Mouse (Mus musculus) right cerebral cortex, postnatal 10 days (tissue): ENCODE measurements around the gene Patj.
"Not testable (repeated sequence)": the region's sequence is repeated elsewhere in the genome, so short reads cannot be mapped to it uniquely, and the experiment has no call there.

ENCODE experiments used
- DNase-seq, 2 experiments: peaks; one replicate each; pipeline ENCODE4 v3.0.0; 2021; ENCODE audit warnings: low spot score in 2 of 2

Gene Patj

DNA sequence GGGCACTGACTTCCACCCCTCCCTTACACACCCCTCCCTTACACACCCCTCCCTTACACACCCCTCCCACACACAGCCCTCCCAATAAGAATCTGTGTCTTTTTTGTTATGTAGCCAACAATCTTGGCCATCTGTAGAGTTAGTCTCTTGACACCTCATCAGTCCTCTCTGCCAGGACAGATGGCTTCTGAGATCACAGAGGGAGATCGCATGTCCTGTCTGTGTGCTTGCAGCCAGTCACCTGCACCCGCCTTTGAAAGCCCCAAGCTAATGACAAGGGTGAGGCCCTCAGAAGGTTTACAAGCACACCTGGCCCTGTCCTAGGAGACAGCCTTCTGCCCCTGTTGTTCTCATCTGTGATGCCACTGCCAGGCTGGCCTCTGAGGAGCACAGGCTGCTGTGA is 258.8 kb downstream of the Patj start:
- DNase-seq, result no peak

DNA sequence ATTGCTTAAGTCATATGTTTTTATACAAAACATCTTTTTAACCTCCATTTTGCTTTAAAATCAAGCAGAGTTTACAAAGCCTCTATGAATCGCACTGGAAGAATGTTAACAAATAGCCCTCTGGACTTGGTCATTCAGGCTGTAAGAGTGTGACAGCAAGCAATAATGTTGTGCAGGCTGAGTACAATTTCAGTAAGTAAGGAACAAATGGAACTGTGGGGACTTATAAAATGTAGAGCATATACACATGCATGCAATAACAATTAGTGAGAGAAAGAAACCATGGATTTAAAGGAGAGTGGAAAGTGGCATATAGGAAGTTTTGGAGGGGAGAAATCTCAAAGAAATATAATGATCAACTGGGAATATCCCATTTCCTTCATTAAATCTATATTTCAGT is 261.2 kb downstream of the Patj start:
- DNase-seq, result no peak

DNA sequence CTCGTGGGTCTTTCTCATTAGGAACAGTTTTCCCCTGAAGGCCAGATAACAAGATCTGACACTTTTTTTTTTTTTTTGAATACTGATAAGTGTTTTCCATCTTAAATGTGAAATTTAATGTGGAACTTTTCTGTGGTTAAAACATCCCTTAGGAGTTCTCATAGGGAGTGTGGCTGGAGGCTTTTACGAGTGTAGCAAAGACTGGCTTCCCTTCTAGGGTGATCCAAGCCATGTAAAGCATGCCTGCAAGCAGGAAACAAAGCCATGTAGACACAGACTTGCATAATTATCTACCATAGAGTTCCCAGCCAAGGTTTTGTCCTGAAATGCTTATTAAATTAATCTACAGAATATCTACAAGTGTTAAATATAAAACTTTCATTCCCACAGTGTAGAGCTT is 263.4 kb downstream of the Patj start:
- DNase-seq, result no peak

DNA sequence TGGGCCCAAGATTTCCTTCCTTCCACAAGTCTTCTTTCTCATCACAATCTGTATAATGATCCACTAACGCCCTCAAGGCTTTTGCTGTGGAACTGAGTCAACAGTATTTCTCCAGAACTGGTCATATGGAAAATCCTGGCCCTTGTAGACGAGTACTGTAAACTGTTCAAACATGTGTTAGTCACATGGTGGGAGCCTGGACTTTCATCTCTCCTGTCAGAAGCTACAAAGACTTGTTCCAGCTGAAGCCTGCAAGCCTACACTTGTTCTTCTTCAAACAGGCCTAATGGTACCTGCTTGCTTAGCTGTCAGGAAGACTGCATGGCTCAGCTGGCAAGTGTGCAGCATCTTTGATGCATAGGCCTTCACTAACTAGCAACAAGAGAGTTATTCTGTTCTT is 264.9 kb downstream of the Patj start:
- no peak for DNase-seq

DNA sequence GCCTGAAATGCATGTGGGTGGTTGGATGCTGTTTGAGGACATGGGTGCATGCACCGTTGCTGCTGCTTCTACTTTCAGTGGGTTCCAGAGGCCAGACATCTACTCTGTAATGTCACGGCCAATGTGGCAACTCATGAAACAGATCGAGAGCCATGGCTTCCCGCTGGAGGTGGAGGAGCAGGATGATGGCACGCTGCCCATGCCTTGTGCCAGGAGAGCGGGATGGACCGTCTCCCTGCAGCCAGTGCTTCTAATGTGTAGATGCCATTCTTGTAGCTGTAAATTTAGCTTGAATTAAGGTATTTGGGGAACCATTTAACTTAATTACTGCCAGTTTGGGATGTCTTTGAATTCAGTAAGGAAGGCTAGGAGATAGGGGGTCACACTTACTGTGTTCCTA is 270.3 kb downstream of the Patj start:
- no peak for DNase-seq

DNA sequence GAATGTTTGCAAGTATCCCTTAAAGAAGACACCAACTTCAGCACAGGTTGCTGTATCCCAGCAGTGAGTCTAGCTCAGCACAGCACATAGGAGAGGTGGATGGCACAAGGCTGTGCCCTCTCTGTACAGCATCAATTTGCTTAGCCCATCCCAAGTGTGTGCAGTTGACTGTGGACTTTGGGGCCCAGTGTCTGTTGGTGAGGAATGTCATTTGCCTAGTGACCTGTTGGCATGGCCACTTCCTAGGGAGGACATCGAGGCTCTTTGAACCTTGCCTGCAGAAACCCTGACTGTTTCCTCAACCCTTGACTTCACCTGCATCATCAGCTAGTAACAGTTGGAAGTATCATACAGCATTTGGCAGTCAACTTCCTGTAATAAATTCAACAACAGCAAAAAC is 270.9 kb downstream of the Patj start:
- DNase-seq, result no peak

DNA sequence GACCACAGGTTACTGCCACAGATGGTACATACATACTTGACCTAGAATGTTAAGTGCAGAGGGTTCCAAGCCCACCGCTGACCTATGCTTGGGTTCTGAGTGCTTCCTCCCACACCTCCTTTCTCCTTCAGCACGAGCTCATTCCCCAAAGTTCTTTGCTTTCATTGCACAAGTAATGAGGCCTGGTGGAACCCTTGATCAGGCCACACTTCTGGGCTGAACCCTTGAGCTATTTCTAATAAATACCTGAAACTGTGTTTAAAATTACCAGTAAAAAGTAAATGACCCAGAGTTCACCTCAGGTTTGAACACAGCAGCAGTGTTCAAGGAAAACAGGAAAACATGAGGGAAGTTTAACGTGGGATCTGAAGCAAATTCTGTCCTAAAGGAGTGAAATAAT is 271.4 kb downstream of the Patj start:
- DNase-seq, result no peak

DNA sequence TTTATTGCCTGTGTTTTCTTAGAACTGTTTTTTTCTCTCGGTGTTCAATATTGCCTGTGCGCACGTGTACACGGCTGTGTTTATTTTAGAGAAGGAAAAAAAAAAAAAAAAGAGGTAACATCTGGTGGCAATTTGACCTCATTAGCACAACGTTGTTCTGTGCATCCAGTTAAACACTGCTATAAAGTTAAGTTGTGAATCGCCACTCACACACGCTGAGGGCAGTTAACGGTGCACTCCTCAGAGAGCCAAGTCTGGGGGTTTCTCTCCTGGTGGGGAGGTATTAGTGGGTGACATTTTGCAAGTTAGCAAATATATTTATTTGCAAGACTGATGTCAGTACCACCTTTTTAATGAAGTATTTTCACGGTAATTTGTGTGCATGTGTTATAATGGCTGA is 281.9 kb downstream of the Patj start:
- no peak for DNase-seq

DNA sequence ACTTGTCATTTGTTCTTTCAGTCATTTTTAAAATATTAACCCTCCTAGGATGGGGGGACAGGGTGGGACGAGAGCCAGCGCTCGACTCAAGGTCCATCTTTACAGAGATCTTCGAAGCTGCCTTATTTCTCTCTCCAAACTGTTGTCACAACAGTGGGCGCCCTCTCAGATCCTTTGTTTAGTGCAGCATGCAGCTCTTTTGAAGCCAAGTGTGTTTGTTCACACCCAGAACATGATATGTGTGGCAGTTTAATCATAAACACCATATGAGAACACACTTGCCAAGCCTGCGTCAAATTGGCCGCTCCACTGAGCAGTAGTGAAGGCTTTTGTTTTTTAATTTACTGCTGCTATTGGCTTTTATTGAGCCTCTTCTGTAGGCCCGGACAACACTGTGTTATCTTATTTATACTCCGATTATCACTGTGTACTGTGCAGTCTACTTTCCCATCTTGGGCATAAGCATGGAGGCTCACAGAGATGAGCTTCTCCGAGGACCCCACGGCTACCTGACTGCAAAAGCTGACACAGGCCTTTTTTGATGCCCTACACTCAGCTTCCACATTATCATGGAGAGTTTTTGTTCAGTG is 291.2 kb downstream of the Patj start:
- no peak for DNase-seq

DNA sequence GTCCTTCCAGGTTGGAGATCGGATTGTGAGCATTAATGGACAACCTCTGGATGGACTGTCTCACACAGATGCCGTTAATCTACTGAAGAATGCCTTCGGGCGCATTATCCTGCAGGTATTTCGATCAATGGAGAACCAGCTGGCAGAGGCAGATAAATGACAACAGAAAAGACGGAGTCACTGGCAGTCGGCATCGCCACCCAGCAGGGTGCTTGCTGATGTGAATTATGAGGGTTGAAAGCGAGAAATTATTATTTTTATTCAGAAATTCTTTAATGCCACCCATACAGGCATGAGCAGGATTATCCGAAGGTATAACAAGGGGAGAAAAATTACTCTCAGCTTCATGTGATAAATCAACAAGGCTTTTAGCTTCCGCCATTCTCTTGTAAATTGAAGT is 292.5 kb downstream of the Patj start:
- no peak for DNase-seq

DNA sequence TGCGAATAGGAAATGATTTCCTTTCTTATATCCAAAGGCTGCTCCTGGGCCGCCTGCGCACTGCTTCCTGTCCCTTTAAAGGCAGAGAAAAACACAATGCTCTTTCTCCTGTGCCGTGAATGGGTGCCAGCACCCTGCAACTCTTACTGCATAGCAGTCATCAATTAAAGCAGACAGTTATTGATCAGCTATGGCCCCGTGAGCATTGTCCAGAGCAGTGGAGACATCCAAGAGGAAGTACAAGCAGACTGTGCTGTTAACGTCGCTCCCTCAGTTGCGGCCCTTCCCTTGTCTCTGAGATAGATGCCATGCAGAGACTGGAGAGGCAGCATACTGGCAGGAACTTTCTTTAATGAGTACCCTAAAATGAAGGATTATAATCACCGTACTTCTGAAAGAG is 292.9 kb downstream of the Patj start:
- DNase-seq, result no peak

DNA sequence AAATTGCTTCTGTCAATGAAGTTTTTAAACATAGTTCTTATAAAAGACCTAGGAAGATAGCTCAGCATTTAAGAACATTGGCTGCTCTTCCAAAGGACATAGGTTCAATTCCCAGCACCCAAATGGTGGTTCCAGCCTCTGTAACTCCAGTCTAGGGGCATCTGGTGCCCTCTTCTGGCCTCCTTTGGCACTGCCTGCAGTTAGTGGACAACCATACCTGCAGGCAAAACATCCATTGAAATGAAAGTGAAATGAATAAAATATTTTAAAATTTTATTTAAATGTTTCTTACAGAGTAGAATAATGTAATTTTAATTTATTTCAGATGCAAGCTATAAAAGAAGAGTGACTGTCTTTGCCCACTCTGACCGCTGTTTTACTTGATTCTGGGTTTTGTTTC is 294.4 kb downstream of the Patj start:
- no peak for DNase-seq

DNA sequence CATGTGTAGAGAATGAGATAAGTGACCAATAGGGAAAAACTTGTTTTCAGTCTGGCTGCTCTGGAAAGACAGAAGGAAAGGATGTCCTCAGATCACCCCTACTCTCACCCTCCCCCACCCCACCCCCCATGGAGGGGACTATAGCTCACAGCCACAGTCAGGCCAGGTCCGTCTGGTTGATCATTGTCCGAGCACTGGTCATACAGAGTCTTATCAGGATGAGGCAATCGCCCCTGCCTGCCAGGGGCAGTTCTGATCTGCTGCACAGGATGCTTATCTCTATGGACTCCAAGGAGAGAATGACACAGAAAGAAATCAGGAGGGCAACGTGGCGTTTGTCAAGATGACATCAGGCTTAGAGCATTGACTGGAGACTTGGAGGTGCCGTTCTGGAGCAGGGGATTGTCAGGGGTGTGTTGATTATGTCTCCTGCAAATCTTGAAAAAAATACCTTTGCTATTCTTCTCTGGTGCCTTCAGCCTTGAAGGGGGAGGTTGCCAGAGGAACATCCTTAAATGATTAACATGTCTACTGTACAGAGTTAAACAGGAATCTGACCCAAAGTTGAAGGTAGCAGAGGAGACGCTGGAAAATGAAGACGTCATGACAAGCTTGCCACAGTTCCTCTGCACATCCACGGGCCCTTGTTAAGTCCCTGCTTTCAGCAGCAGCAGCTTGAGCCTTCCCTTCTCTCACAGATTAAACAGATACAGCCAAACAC is 298.0 kb downstream of the Patj start:
- no peak for DNase-seq

DNA sequence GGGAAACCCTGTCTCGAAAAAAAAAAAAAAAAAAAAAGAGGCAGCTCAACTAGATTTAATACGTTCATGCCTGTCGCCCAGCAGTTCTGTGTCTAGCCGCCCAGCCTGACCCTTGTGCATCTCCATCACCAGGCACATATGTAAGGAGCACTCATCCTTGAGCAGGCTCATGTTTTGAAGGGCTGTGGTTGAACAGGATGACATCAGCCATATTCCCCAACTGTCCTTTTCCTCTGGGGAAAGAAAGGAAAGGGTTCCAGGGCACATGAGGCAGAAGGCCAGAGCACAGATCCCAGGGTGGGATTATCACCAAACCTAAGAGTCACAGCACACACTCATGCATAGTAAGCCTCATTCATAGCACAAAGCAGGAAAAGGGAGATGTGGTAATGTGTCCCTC is 302.3 kb downstream of the Patj start:
- no peak for DNase-seq

DNA sequence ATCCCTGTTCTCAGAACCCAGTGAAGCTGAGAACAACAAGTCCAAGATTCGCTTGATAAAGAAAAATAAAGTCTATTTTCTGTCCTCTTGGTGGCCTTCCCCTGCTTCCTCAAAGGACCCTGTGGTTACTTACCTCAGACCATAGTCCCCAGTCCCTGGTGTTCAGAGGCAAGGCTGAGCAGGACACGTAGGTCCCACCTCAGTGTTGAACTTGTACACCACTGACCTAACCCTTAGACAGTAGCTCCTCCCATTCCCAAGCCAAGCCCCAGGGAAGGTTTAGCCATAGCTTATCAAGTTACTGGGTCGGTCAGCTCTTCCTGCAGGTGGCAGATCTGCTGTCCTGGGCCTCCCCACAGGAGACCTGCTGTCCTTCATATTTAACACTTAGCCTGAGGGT is 303.3 kb downstream of the Patj start:
- DNase-seq, result no peak

DNA sequence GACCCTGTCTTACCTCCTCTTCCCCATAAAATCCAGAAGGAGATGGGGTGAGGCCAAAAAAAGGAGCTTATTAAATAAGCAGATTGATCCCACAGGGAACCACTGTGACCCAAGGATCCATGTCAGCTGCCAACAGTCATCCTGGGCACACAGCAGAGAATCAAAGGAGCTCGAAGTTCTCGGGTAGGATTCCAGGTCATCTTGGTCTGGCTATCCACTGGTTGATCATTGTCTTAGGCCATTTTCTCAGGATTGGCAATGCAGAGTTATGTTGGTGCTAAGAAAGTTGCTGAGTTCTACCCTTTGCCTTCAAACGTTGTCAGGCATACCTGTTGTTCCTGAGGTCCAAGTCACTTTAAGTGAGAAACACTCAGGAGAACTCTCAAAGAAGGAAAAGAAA is 304.6 kb downstream of the Patj start:
- no peak for DNase-seq

DNA sequence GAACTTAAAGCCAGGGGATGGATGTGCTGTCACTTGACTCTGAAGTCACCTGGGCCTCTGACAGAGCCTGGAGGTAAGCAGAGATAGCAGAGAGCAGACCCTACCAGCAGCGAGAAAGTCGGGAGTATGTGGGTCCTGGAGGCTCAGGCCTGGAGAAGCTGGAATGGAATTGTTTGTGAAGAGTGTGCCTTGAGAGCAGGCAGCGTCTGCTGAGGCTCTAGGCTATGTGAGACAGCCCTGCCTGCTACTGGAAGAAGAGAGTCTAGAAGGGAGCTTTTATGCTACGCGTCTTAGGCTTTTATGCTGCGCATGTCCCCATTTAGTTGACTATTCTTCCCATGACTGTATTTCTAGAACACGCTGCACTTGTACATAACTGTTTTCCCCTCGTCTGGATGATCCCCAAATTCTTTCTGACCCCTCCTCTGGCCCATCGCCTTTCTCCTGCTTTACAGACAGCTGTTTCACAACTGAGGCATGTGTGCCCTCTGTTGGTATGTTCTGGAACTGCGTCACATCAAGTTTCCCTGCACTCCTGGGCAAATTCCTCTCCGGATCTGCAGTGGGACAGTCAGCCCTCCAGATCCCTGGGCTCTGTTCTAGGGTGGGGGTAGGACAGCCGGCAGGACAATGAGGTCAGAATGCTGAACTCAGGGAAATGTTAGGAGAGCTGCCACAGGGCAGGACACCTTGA is 306.8 kb downstream of the Patj start:
- peak; percentile 67 to 84 for DNase-seq

DNA sequence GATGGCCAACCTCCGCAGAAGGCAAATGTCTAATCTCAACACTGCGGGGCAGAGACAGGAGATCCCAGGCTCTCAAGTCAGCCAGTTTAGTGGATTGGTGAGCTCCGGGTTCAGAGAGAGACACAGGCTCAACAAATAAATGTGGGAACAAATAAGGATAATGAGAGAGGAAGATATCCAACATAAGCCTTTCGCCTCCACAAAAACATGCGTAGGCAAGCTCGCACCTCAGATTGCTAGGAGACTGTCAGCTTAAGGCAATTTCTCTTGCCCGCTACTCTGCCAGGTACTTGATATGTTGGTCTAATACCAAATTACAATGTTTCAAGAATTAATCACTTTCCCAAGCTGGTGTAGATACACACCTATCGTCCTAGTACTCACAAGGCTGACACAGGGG is 315.3 kb downstream of the Patj start:
- no peak for DNase-seq

DNA sequence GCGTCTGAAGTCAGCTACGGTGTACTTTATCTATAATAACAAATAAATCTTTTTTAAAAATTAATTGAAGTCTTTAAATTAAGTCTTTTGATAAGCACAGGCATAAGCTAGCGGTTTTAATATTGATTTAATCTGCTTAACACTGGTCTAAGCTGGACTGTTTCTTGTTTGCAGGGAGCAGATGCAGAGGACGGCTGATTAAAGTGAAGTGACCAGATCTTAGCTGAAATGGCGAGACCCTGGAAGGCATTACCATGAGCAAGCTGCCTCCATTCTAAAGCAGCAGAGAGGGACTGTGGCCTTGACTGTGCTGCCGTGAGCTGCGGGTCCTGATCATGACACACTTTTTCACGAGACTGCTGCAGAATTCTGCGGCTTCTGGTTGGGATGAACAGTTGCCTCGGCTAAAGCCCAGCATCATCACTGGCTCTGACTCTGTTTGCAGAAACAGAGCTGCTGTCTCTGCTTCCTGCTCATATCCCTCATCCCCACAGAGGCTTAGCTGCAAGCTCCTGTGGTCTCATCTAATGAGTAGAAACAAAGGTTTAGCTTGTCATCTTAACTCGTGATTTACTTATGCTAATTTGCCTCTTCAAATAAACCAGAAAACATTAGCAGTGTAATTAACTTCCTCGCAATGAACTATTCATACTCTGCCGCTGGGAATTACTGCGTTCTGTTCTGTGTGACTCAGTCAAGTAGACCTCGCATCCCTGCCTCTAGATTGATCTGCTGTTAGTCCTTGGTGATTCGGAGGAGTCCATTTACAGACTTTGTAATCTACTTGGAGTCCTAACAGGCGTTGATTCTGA is 322.4 kb downstream of the Patj start:
- no peak for DNase-seq

DNA sequence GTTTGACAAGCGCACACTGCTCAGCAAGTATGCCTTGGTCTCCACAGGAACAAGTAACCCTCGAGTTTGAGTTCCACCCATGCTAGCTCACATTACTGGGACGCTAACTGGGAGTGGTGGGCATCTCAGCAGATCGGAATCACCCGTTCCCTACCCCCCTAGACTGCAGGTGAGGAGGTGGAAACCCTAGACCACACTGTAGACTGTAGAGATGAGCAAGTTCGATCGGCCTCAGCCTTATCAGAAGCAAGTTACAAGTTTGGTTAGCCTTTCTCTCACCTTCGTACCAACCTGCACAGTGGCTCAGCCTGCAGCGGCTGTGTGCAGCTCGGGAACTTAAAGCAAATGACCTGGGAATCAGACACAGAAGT is 322.9 kb downstream of the Patj start:
- no peak for DNase-seq

DNA sequence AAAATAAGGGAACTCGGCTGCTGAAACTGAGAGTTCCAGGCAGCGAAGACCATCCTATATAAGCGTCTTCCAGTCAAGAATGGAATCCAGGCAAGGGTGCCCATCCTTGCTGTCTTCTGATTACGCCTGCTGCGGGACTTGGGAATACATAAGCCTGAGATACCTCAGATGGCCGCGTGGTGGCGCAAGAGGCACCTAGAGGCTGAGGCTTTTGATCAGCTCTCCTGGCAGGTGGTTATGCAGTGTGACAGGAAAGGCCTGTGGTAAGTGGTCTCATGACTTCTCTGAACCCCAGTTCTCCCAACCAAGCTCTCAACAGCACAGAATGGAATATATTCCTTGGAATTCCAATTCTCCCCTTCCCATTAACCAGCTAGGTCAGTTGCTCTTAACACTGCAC is 326.9 kb downstream of the Patj start:
- DNase-seq, result peak; percentile 43 to 68

DNA sequence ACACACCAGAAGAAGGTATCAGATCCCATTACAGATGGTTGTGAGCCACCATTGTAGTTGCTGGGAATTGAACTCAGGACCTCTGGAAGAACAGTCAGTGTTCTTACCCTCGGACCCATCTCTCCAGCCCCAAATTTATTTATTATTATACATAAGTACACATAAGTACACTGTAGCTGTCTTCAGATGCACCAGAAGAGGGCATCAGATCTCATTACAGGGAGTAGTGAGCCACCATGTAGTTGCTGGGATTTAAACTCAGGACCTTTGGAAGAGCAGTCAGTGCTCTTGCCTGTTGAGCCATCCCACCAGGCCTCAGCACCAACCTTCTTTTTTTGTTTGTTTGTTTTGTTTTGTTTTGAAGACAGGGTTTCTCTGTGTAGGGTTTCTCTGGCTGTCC is 329.1 kb downstream of the Patj start:
- not testable (repeated sequence) for DNase-seq

DNA sequence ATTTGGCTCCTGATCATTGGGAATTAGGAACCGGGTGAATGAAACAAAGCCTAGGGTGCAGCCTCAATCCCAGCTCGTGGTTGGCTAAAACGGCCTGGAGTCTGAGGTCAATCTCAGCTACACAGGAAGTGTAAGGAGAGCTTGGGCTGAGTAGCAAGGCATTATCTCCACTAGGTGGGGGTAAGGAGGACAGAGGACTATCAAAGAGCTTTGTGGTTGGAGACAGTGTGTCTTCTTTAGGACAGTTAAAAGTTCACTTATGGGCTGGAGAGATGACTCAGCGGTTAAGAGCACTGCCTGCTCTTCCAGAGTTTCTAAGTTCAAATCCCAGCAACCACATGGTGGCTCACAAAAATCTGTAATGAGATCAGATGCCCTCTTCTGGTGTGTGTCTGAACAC is 329.9 kb downstream of the Patj start:
- no peak for DNase-seq
